Mouse (Mus musculus) heart, embryonic 15.5 days (tissue): ENCODE data around the gene Plekhh2. TPM values are rescaled to one million over a fixed set of nuclear protein-coding genes. Genes with fewer than 3 reads are reported as not detected.

ENCODE experiments used
- ATAC-seq: fragments of 200-750 bp; cut with Nextera tagmentation; replicated peaks from 2 replicates; pipeline ENCODE4 v1.8.0; 2017; ENCODE audit warnings: low read depth, moderate TSS enrichment; ENCODE audit not compliant: insufficient number of reproducible peaks, insufficient read depth, low FRiP score
- H3K27ac ChIP-seq: fragments of 300-500 bp; sonication (generic); 2 replicates; pipeline ENCODE4 v1.5.1; 2015; ENCODE audit warnings: mild to moderate bottlenecking, inconsistent platforms
- H3K27me3 ChIP-seq: fragments of 300-500 bp; sonication (generic); 2 replicates; pipeline ENCODE4 v1.6.1; 2015; ENCODE audit warnings: inconsistent platforms
- H3K36me3 ChIP-seq: fragments of 300-500 bp; sonication (generic); 2 replicates; pipeline ENCODE4 v1.6.1; 2015; ENCODE audit warnings: mild to moderate bottlenecking, inconsistent platforms
- H3K4me1 ChIP-seq: fragments of 300-500 bp; sonication (generic); replicated peaks from 2 replicates; pipeline ENCODE4 v1.6.1; 2015; ENCODE audit warnings: inconsistent platforms
- H3K4me2 ChIP-seq: fragments of 300-500 bp; sonication (generic); 2 replicates; pipeline ENCODE4 v1.6.1; 2015; ENCODE audit warnings: inconsistent platforms, mild to moderate bottlenecking, moderate library complexity
- H3K4me3 ChIP-seq: fragments of 300-500 bp; sonication (generic); 2 replicates; pipeline ENCODE4 v1.5.1; 2015; ENCODE audit warnings: mild to moderate bottlenecking, inconsistent platforms
- H3K9ac ChIP-seq: fragments of 300-500 bp; sonication (generic); 2 replicates; pipeline ENCODE4 v1.6.1; 2015; ENCODE audit warnings: mild to moderate bottlenecking, inconsistent platforms
- H3K9me3 ChIP-seq: fragments of 300-500 bp; sonication (generic); replicated peaks from 2 replicates; pipeline ENCODE4 v1.6.1; 2016; ENCODE audit warnings: inconsistent platforms
- WGBS: fragments of 180-500 bp; shearing (Covaris S2); methylation state at CpG from one replicate; pipeline ENCODE4 v1.1.7; 2015; ENCODE audit warnings: mixed read lengths; 5-methylcytosine and 5-hydroxymethylcytosine counted together
- polyA plus RNA-seq: library from polyadenylated mRNA; unstranded; fragments of >200 nt; fragmentation: Nextera tagmentation; extraction: Ambion mirVana; gene quantifications from 2 replicates; pipeline ENCODE4 v1.2.1, GENCODE M21; 2015

Gene Plekhh2
- polyA plus RNA-seq, 1 experiment from 2014 or later = 1.8 TPM

DNA sequence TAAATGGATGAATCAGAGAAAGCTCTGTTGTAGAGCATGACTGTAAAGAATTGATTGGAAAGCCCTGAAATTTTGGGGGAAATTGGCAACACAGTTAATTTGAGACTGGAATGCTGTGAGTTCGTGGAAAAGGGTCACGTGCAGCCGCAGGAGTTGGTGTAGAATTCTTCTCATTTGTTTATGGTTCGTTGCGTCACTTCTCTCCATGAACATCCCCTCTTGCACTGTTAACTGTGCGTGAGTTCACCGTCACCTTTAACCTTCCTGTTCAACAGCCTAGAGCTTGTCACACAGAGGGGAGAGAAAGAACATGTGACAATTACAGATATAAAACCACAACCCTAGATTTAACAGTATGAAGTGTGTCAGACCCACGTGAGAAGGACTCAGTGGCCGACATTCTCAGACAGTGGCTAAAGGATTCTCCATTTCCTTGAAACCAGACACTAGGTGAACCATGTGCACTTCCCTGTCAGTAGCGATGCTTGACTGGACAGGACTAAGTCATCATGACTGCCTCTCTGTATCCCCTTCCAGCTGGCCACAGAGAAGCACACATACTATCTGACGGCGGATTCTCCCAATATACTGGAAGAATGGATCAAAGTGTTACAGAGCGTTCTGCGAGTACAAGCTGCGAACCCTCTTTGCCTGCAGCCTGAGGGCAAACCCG, 65.1 kb downstream of the Plekhh2 start:
- no peak overlapping the region for H3K27ac ChIP-seq
- H3K4me2 ChIP-seq = no peak overlapping the region
- no peaks in the 10 kb centered on the region for H3K36me3 ChIP-seq
- H3K9me3 ChIP-seq = no peaks in the 10 kb centered on the region
- no peak for ATAC-seq
- H3K27me3 ChIP-seq = no peaks in the 10 kb centered on the region
- no peak overlapping the region for H3K4me3 ChIP-seq
- no peaks in the 10 kb centered on the region for H3K4me1 ChIP-seq
- 80% methylated on average over 16 of the region's 16 CpGs for WGBS
- H3K9ac ChIP-seq = no peak overlapping the region

DNA sequence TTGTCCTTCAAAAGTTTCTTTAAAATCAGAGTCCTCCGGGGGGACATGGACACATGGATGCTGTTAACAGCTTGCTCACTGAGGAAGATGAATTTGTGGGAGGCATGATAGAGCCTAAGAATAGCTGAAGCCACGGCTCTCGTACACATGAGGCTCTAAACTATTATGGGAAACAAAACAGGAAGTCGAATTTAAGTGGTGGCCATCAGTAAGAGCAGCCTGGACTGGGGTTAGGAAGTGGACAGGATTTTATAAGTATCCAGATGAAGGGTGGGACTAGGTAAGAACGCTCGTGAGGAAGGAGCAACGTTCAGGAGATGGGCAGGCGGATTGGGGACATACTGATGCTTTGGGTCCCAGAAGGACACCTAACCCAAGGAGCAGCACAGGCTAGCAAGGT, 67.6 kb downstream of the Plekhh2 start:
- Histone ChIP-seq H3K9me3 (no peaks in the 10 kb centered on the region), H3K27ac (no peak overlapping the region), H3K4me1 (no peaks in the 10 kb centered on the region), H3K4me3 (no peak overlapping the region), H3K27me3 (no peaks in the 10 kb centered on the region), H3K9ac (no peak overlapping the region), H3K36me3 (no peaks in the 10 kb centered on the region), H3K4me2 (no peak overlapping the region)
- ATAC-seq = no peak
- 53% methylated on average over 8 of the region's 8 CpGs for WGBS

DNA sequence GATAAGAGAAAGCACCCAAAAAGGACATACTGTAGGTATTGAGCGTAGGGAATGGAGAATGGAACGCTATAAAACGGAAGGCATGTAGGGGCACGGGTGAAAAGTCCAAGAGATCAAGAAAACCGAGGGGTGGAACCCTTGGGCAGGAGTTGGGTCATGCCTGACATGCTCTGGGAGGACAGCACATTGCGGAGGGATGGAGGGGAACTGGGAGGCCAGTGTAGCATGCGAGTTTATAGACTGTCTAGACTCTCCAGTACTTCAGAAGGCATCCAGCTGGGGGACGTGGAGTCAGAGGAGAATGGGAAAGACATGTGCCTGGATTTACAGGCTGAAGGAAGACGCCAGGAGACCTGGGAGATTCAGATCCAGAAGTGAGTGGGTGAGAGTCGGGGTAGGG, 68.1 kb downstream of the Plekhh2 start:
- Histone ChIP-seq H3K9me3 (no peaks in the 10 kb centered on the region), H3K4me2 (no peak overlapping the region), H3K4me3 (no peak overlapping the region), H3K9ac (no peak overlapping the region), H3K27me3 (no peaks in the 10 kb centered on the region), H3K36me3 (no peaks in the 10 kb centered on the region), H3K4me1 (no peaks in the 10 kb centered on the region), H3K27ac (no peak overlapping the region)
- WGBS = 82% methylated on average over 10 of the region's 10 CpGs
- ATAC-seq = no peak

DNA sequence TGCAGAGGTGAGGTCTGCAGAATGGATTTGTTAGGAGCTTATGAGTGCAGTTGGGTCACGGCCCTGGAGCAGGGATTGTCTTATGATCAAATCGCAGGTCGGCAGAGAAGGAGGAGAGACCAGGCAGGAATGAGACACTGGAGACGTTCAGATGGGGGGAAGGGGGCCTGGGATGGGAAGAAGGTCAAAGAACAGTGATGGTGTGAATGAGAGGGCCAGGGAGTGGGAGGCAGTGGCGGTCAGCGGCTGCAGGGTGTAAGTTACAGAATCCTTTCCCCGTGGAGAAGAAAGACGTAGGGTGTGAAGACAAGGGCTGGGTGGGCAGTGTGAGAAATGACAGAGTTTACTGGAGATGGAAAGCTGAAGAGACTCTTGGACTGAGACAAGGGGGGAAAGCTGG, 69.1 kb downstream of the Plekhh2 start:
- WGBS = 54% methylated on average over 8 of the region's 8 CpGs
- H3K36me3 ChIP-seq = no peaks in the 10 kb centered on the region
- no peak overlapping the region for H3K9ac ChIP-seq
- no peaks in the 10 kb centered on the region for H3K27me3 ChIP-seq
- ATAC-seq = no peak
- H3K9me3 ChIP-seq = no peaks in the 10 kb centered on the region
- H3K4me1 ChIP-seq = no peaks in the 10 kb centered on the region
- no peak overlapping the region for H3K4me3 ChIP-seq
- no peak overlapping the region for H3K27ac ChIP-seq
- no peak overlapping the region for H3K4me2 ChIP-seq

DNA sequence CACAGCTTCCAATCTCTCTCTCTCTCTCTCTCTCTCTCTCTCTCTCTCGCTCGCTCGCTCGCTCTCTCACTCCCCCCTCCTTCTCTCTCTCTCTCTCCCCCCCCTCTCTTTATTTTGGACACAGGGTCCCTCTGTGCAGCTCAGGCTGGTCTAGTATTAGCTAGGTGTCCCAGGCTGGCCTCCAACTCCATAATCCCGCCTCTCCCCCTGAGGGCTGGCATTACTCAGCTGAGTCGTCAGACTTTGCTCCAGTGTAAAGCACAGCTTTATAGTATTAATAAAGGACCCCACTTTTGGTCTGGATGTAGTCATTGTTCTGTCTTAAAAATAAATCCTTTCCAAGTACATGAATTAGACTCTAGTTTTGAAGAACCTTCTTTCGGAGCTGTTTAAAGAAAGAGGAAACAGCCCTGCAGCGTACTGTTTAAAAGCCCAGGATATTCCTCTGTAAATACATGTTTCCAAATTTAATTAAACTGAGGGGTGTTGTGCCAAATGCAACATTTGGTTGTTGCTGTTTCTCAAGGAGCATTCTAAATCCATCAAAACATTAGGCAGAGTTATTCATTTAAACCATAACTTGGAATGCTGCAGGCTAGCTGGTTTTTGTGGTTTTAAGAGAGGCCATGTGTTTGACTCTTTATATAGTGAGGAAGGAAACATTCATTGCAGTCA, 70.2 kb downstream of the Plekhh2 start:
- no peak overlapping the region for H3K27ac ChIP-seq
- WGBS = 76% methylated on average over 8 of the region's 8 CpGs
- no peaks in the 10 kb centered on the region for H3K36me3 ChIP-seq
- H3K9ac ChIP-seq = no peak overlapping the region
- no peak overlapping the region for H3K4me3 ChIP-seq
- no peak overlapping the region for H3K4me2 ChIP-seq
- H3K9me3 ChIP-seq = no peaks in the 10 kb centered on the region
- no peaks in the 10 kb centered on the region for H3K27me3 ChIP-seq
- no peak for ATAC-seq
- no peaks in the 10 kb centered on the region for H3K4me1 ChIP-seq

DNA sequence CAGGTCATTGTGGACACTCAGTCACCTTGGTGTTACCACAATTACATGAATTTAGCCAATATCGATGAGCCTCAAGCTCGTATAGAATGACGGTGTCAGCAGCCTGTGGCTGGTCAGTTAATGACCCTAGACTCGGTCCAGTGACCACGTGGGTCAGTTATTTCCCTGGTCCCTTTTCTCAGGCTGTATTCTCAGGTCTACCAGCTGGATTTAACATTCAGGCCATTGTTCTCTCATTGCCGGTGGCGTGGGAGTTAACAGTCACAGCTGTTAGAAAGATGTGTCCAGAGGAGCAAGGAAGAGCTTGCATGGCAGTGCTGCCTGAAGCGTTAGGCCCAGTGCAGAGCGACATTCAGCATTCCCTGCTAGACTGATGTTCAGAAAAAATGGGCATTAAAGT, 72.4 kb downstream of the Plekhh2 start:
- Histone ChIP-seq H3K36me3 (no peaks in the 10 kb centered on the region), H3K9ac (no peak overlapping the region), H3K27me3 (no peaks in the 10 kb centered on the region), H3K9me3 (no peaks in the 10 kb centered on the region), H3K27ac (no peak overlapping the region), H3K4me2 (no peak overlapping the region), H3K4me3 (no peak overlapping the region), H3K4me1 (no peaks in the 10 kb centered on the region)
- 74% methylated on average over 9 of the region's 9 CpGs for WGBS
- ATAC-seq = no peak

DNA sequence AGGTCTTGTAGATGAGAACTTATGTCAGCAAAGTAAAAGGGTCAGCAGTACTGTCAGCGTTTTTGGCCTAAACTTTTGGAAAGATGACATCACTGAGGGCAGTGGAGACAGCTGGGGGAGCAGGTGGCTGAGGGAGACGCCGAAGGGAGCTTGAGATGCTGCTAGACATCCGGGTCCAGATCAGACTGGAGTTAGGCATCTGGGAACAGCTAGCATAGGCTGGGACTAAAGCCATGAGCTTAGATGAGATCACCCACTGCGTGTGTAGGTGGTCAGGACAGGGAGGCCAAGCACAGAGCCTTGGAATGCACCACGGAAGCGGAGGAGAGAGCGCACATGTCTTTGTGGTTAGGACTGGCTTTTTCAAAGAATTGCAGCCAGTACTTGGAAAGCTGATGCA, 73.4 kb downstream of the Plekhh2 start:
- 68% methylated on average over 8 of the region's 8 CpGs for WGBS
- Histone ChIP-seq H3K9ac (no peak overlapping the region), H3K4me2 (no peak overlapping the region), H3K4me3 (no peak overlapping the region), H3K4me1 (no peaks in the 10 kb centered on the region), H3K36me3 (no peaks in the 10 kb centered on the region), H3K27ac (no peak overlapping the region), H3K9me3 (no peaks in the 10 kb centered on the region), H3K27me3 (no peaks in the 10 kb centered on the region)
- ATAC-seq = no peak

DNA sequence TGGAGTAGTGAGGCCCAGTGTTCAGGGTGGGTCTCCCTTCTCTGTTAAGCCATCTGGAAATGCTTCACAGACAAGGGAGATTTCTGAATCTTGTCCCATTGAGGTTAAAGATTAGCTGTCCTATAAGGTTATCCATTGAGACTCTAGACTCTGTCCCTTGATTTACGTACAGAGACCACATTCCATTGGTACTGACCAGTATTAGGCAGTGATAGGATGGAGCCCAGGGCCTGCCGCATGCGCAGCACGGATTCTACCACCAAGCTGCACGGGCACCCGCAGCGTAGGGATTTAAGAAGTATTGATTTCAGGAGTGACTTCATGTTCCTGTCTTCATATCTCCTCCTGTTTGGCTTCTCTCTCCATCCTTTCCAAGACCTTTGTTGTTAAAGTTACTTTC, 78.4 kb downstream of the Plekhh2 start:
- 93% methylated on average over 7 of the region's 7 CpGs for WGBS
- Histone ChIP-seq H3K4me2 (no peak overlapping the region), H3K4me1 (no peaks in the 10 kb centered on the region), H3K4me3 (no peak overlapping the region), H3K36me3 (no peaks in the 10 kb centered on the region), H3K27me3 (no peaks in the 10 kb centered on the region), H3K9ac (no peak overlapping the region), H3K27ac (no peak overlapping the region), H3K9me3 (no peaks in the 10 kb centered on the region)
- ATAC-seq = no peak

DNA sequence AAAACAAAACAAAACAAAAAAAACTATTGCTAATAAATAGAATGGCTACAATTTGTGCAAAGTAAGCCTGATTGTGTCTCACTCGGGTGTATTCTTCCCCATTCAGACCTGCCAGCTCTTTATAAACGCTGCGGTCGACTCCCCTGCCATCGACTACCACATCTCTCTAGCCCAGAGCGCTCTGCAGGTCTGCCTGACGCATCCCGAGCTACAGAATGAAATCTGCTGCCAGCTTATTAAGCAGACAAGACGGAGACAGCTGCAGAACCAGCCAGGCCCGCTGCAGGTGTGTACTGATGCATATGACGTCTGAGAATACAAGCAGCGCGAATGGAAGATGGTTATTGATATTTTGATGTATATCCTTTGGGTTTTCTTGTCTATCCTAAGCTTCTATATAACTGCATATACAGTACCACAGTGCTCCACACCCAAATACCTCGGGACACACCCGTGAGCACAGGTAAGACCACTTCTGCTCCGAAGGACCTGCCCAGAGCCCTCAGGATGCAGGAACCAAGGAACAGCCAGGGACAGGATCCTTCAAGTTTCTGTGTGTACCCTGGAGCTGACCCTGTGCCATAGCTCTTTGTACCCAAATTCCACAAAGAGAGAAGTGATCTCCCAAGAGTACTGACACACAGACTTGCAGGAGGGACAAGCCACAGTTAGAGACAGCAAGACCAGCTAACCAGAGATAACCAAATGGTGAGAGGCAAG, 79.9 kb downstream of the Plekhh2 start:
- no peaks in the 10 kb centered on the region for H3K36me3 ChIP-seq
- H3K4me3 ChIP-seq = no peak overlapping the region
- H3K4me2 ChIP-seq = no peak overlapping the region
- no peak overlapping the region for H3K9ac ChIP-seq
- ATAC-seq = no peak
- no peaks in the 10 kb centered on the region for H3K9me3 ChIP-seq
- no peaks in the 10 kb centered on the region for H3K27me3 ChIP-seq
- H3K27ac ChIP-seq = no peak overlapping the region
- 88% methylated on average over 16 of the region's 16 CpGs for WGBS
- H3K4me1 ChIP-seq = no peaks in the 10 kb centered on the region

DNA sequence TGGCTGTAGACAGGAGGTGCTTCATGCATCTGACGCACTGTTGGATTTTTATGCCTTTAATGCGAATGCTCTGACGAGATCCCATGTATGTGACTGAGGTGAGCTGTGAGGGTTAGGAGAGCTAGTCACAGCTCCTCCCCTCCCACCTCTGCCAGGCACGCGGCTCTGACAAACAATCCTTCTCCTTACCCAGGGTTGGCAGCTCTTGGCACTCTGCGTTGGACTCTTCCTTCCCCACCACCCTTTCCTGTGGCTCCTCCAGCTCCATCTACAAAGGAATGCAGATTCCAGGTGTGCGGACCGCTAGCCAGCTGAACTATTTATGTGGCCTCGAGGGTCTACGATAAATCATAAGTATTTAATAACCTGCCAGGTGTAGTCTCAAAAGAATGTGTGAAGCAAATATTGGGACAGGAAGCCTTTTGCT, 84.3 kb downstream of the Plekhh2 start:
- 43% methylated on average over 10 of the region's 10 CpGs for WGBS
- no peak for ATAC-seq
- Histone ChIP-seq H3K9me3 (no peaks in the 10 kb centered on the region), H3K4me1 (no peaks in the 10 kb centered on the region), H3K36me3 (no peaks in the 10 kb centered on the region), H3K27me3 (no peaks in the 10 kb centered on the region), H3K27ac (no peak overlapping the region), H3K4me3 (no peak overlapping the region), H3K9ac (no peak overlapping the region), H3K4me2 (no peak overlapping the region)

DNA sequence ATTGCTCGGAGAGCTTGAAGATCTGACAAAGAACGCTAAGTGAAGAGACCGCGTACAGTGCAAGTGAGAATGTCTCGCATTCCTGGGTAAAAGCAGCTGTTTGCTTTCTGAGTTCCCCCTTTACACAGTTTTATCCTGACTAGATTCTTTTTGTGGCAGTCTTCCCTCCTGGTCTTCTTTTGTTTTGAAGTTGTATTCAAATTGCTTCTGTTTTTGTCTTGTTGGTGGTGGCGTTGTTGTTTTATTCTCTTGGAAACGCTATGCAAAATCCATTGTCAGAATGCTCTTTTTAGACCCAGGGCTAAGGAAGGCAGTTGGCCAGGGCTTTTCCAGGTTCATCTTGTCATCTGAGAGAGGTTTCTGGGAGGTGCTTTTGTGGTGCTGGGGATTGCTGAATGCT, 84.8 kb downstream of the Plekhh2 start:
- WGBS = 61% methylated on average over 7 of the region's 7 CpGs
- no peak overlapping the region for H3K27ac ChIP-seq

More for the DNA sequence above, 84.8 kb downstream of the Plekhh2 start:
- no peak overlapping the region for H3K9ac ChIP-seq
- H3K4me2 ChIP-seq = no peak overlapping the region
- H3K27me3 ChIP-seq = no peaks in the 10 kb centered on the region
- no peak for ATAC-seq
- no peak overlapping the region for H3K4me3 ChIP-seq
- no peaks in the 10 kb centered on the region for H3K4me1 ChIP-seq
- no peaks in the 10 kb centered on the region for H3K9me3 ChIP-seq
- H3K36me3 ChIP-seq = no peaks in the 10 kb centered on the region
